ENCODE assay signal across 8 mouse cellular contexts in the genomic region with DNA sequence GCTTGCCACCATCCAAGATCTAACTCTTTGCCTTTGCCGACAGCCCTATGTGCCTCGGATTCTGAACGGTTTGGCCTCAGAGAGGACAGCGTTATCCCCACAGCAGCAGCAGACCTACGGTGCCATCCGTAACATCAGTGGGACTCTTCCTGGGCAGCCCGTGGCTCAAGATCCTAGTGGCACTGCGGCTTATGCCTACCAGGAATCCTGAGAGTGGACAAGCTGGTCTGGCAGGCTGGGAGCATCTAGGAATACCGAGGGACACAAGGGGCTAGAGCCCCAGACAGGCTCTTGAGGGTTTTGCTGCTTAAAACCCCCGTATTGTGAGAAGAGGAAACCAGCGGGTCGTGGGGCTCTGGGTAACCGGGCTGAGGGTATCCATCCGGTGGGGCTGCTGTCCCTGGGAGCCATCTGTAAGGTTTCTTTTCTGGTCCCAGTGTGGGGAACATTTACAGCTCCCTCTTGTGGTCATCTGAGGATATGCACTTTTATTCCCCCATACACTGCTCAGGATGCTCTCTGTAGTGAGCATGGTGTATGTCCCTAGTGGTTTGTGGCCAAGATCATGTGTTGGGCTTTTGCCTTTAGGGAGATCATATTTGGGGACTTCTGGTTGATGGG. TPM values are rescaled to one million over a fixed set of nuclear protein-coding genes. Genes with fewer than 3 reads are reported as not detected.
DNase-seq lines count a peak whose midpoint lies in the region; ATAC-seq lines count a peak whose summit lies in the region.

No protein-coding gene starts in this region.

- no peaks in the 10 kb centered on the region for H3K9me3 ChIP-seq in heart, embryonic 12.5 days (replicated peaks)
- H3K9me3 ChIP-seq in stomach, embryonic 15.5 days = no peaks in the 10 kb centered on the region

- no peak overlapping the region for H3K9ac ChIP-seq in heart, embryonic 12.5 days
- H3K9ac ChIP-seq in stomach, embryonic 15.5 days = no peak overlapping the region

- no peaks in the 10 kb centered on the region for H3K27me3 ChIP-seq in heart, embryonic 12.5 days (replicated peaks)
- H3K27me3 ChIP-seq in stomach, embryonic 15.5 days (replicated peaks) = no peaks in the 10 kb centered on the region

- DNase-seq in spleen, adult 12 weeks (ENCODE audit: low spot score) = peak; percentile 38
- no peak for DNase-seq in spleen, postnatal 14 days (ENCODE audit: low spot score in 2 of 2)
- DNase-seq in c-Kit-positive CD71-positive TER-119-positive erythroid progenitor cells, embryonic 14.5 days (ENCODE audit: low spot score) = peak; percentile 70
- peak; percentile 59 for DNase-seq in layer of hippocampus, adult 9-10 months (ENCODE audit: low spot score)
- no peak for DNase-seq in ovary, postnatal 10 days (ENCODE audit: low spot score)

- H3K27ac ChIP-seq in heart, embryonic 12.5 days (ENCODE audit: poor library complexity, severe bottlenecking) = no peak overlapping the region
- H3K27ac ChIP-seq in stomach, embryonic 15.5 days = no peak overlapping the region

- 61% methylated on average over 14 of the region's 14 CpGs for WGBS in heart, embryonic 12.5 days
- 62% methylated on average over 14 of the region's 14 CpGs for WGBS in stomach, embryonic 15.5 days

- peaks cover 9% of the 10 kb centered on the region for H3K4me1 ChIP-seq in heart, embryonic 12.5 days (replicated peaks)
- H3K4me1 ChIP-seq in stomach, embryonic 15.5 days = no peaks in the 10 kb centered on the region

- no peak overlapping the region for H3K4me3 ChIP-seq in heart, embryonic 12.5 days
- no peak overlapping the region for H3K4me3 ChIP-seq in stomach, embryonic 15.5 days (replicated peaks)

- peak; percentile 47; the same call in 1 of the 2 replicates for ATAC-seq in heart, embryonic 12.5 days (ENCODE audit: insufficient number of reproducible peaks, low FRiP score)
- peak; percentile 79 for ATAC-seq in megakaryocyte, adult 5-6 weeks (ENCODE audit: poor library complexity, severe bottlenecking)
- peak; percentile 57; the same call in 1 of the 2 replicates for ATAC-seq in stomach, embryonic 15.5 days (ENCODE audit: insufficient read depth, low FRiP score, low read depth)

- peaks cover 35% of the 10 kb centered on the region for H3K36me3 ChIP-seq in heart, embryonic 12.5 days
- peaks cover 23% of the 10 kb centered on the region; the same call in 1 of the 2 replicates for H3K36me3 ChIP-seq in stomach, embryonic 15.5 days

- no peak overlapping the region for H3K4me2 ChIP-seq in heart, embryonic 12.5 days
- no peak overlapping the region for H3K4me2 ChIP-seq in stomach, embryonic 15.5 days

RNA-seq across cellular contexts. Expression of gene Tmem63a, which starts 32.1 kb away (rescaled TPM):
- 10.2 and 10.6 TPM in 2 replicates for polyA plus RNA-seq in heart, embryonic 12.5 days (2016; fragmentation: Nextera tagmentation; extraction: Ambion mirVana)
- total RNA-seq in megakaryocyte, adult 5-6 weeks (2015) = 35.0 and 35.5 TPM in 2 replicates
- total RNA-seq in megakaryocyte, adult 5-6 weeks (2017) = 31.7 and 35.2 TPM in 2 replicates
- 20.9 and 23.0 TPM in 2 replicates for polyA plus RNA-seq in stomach, embryonic 15.5 days (2015; fragmentation: Nextera tagmentation; extraction: Ambion mirVana)

RNA-seq across cellular contexts. Expression of gene Lefty1, which starts 39.4 kb away (rescaled TPM):
- polyA plus RNA-seq in heart, embryonic 12.5 days (2016; fragmentation: Nextera tagmentation; extraction: Ambion mirVana) = 1.00 and 1.1 TPM in 2 replicates
- 0.60 and 1.5 TPM in 2 replicates for total RNA-seq in megakaryocyte, adult 5-6 weeks (2015)
- 0.29 and 0.98 TPM in 2 replicates for total RNA-seq in megakaryocyte, adult 5-6 weeks (2017)
- polyA plus RNA-seq in stomach, embryonic 15.5 days (2015; fragmentation: Nextera tagmentation; extraction: Ambion mirVana) = 3.2 and 3.7 TPM in 2 replicates

RNA-seq across cellular contexts. Expression of gene Ephx1, which starts 46.5 kb away (rescaled TPM):
- 5.0 and 5.1 TPM in 2 replicates for polyA plus RNA-seq in heart, embryonic 12.5 days (2016; fragmentation: Nextera tagmentation; extraction: Ambion mirVana)
- total RNA-seq in megakaryocyte, adult 5-6 weeks (2015) = 1.3 and 2.4 TPM in 2 replicates
- total RNA-seq in megakaryocyte, adult 5-6 weeks (2017) = 1.3 and 2.1 TPM in 2 replicates
- polyA plus RNA-seq in stomach, embryonic 15.5 days (2015; fragmentation: Nextera tagmentation; extraction: Ambion mirVana) = 9.5 and 10.5 TPM in 2 replicates

Comparison
In these comparisons a context has a peak if more than half of its experiments do, and no peak if none do; other contexts are left out.
1. DNase-seq: peak in spleen, adult 12 weeks (single experiment), c-Kit-positive CD71-positive TER-119-positive erythroid progenitor cells, embryonic 14.5 days (single experiment) and layer of hippocampus, adult 9-10 months (single experiment); none in spleen, postnatal 14 days (0 of 2) and ovary, postnatal 10 days (single experiment).
2. Peak in every context shown above with its lines, with median percentiles within 50 percentile points of each other: ATAC-seq.